Mouse (Mus musculus): ENCODE measurements around the gene Ebf1.

GRCm38 (mm10) chr11:44745946-44746345 lies 128.8 kb downstream of the Ebf1 start:
- TF ChIP-seq CTCF (IDR thresholded peaks at IDR 0.05; ENCODE audit: low read depth) (no peak), EP300 (optimal IDR thresholded peaks at IDR 0.05) (no peak)

All from stomach, postnatal 0 days (tissue).